Mouse (Mus musculus) CD8-positive naive resting alpha-beta T cell, adult 2 months (primary cell): ENCODE measurements at regions not wholly inside any gene's neighbourhood (a gene's known extent, or its start where the extent isn't known, plus 50 kb on each side); places are given as distances from the start of the nearest gene placed in this dataset.
"Not testable (repeated sequence)": the region's sequence is repeated elsewhere in the genome, so short reads cannot be mapped to it uniquely, and the experiment has no call there.

Source experiments
- DNase-seq, 2 experiments: peaks; one replicate each; pipeline ENCODE4 v3.0.0; 2022; ENCODE audit warnings: low read depth in 2 of 2, low spot score in 2 of 2

- no peak for DNase-seq
Measured at GRCm38 (mm10) chr1:189156906-189157305, 149.3 kb upstream of the Kctd3 start.

- no peak for DNase-seq
Measured at GRCm38 (mm10) chr1:189154376-189154775, 146.7 kb upstream of the Kctd3 start.

- DNase-seq = no peak
Measured at GRCm38 (mm10) chr1:189153150-189153549, 145.5 kb upstream of the Kctd3 start.

- DNase-seq = no peak
Measured at GRCm38 (mm10) chr1:189142982-189143451, 135.4 kb upstream of the Kctd3 start.

GRCm38 (mm10) chr1:189142551-189142950 lies 134.9 kb upstream of the Kctd3 start:
- no peak for DNase-seq

GRCm38 (mm10) chr1:189141694-189142093 lies 134.1 kb upstream of the Kctd3 start:
- DNase-seq = no peak

- no peak for DNase-seq
Measured at GRCm38 (mm10) chr1:189136731-189137385, 129.2 kb upstream of the Kctd3 start.

GRCm38 (mm10) chr1:189135826-189136225 lies 128.2 kb upstream of the Kctd3 start:
- no peak for DNase-seq

- DNase-seq = no peak
Measured at GRCm38 (mm10) chr1:189128706-189129105, 121.1 kb upstream of the Kctd3 start.

- DNase-seq = not testable (repeated sequence)
Measured at GRCm38 (mm10) chr1:189128246-189128645, 120.6 kb upstream of the Kctd3 start.

GRCm38 (mm10) chr1:189127367-189127766 lies 119.7 kb upstream of the Kctd3 start:
- no peak for DNase-seq

GRCm38 (mm10) chr1:189119941-189120735 lies 112.5 kb upstream of the Kctd3 start:
- DNase-seq = no peak

- not testable (repeated sequence) for DNase-seq
Measured at GRCm38 (mm10) chr1:189119005-189119404, 111.4 kb upstream of the Kctd3 start.

- DNase-seq = no peak
Measured at GRCm38 (mm10) chr1:189118582-189118981, 110.9 kb upstream of the Kctd3 start.

- DNase-seq = no peak
Measured at GRCm38 (mm10) chr1:189115914-189116313, 108.3 kb upstream of the Kctd3 start.

- no peak for DNase-seq
Measured at GRCm38 (mm10) chr1:189115279-189115678, 107.6 kb upstream of the Kctd3 start.

- DNase-seq = no peak
Measured at GRCm38 (mm10) chr1:189108260-189109035, 100.8 kb upstream of the Kctd3 start.

- DNase-seq = no peak
Measured at GRCm38 (mm10) chr1:189107841-189108240, 100.2 kb upstream of the Kctd3 start.

- DNase-seq = no peak
Measured at GRCm38 (mm10) chr1:189107156-189107555, 99.5 kb upstream of the Kctd3 start.

- DNase-seq = no peak
Measured at GRCm38 (mm10) chr1:189105276-189105675, 97.6 kb upstream of the Kctd3 start.

GRCm38 (mm10) chr1:189102781-189103180 lies 95.1 kb upstream of the Kctd3 start:
- DNase-seq = no peak

- DNase-seq = no peak
Measured at GRCm38 (mm10) chr1:189099121-189099520, 91.5 kb upstream of the Kctd3 start.
